Mouse (Mus musculus): ENCODE measurements around the gene Ttc6. TPM values are rescaled to one million over a fixed set of nuclear protein-coding genes. Genes with fewer than 3 reads are reported as not detected.

Gene Ttc6
- polyA plus RNA-seq, 1 experiment from 2014 or later, result 0.15 TPM

GRCm38 (mm10) chr12:57650677-57651076 lies 86.8 kb downstream of the Ttc6 start:
- Histone ChIP-seq H3K27ac (ENCODE audit: low read length) (no peak overlapping the region), H3K27me3 (ENCODE audit: insufficient read depth, low read length) (no peaks in the 10 kb centered on the region), H3K36me3 (ENCODE audit: insufficient read depth, low read length) (no peaks in the 10 kb centered on the region), H3K4me1 (ENCODE audit: insufficient read depth, low read length) (no peaks in the 10 kb centered on the region), H3K4me2 (replicated peaks; ENCODE audit: low read depth, low read length) (no peak overlapping the region), H3K9me3 (ENCODE audit: low read length) (no peaks in the 10 kb centered on the region), H3K9ac (replicated peaks; ENCODE audit: low read length) (no peak overlapping the region), H3K4me3 (ENCODE audit: low read length) (no peak overlapping the region)
- ATAC-seq (ENCODE audit: low FRiP score, low TSS enrichment), result no peak
- WGBS, result 67% methylated on average over 8 of the region's 8 CpGs

GRCm38 (mm10) chr12:57662986-57663674 lies 99.2 kb downstream of the Ttc6 start:
- no peak for ATAC-seq (ENCODE audit: low FRiP score, low TSS enrichment)
- Histone ChIP-seq H3K27me3 (ENCODE audit: insufficient read depth, low read length) (no peaks in the 10 kb centered on the region), H3K36me3 (ENCODE audit: insufficient read depth, low read length) (no peaks in the 10 kb centered on the region), H3K9me3 (ENCODE audit: low read length) (no peaks in the 10 kb centered on the region), H3K4me2 (replicated peaks; ENCODE audit: low read depth, low read length) (no peak overlapping the region), H3K4me1 (ENCODE audit: insufficient read depth, low read length) (no peaks in the 10 kb centered on the region), H3K4me3 (ENCODE audit: low read length) (no peak overlapping the region), H3K9ac (replicated peaks; ENCODE audit: low read length) (no peak overlapping the region), H3K27ac (ENCODE audit: low read length) (no peak overlapping the region)
- WGBS, result 42% methylated on average over 10 of the region's 10 CpGs

- H3K4me2 ChIP-seq (replicated peaks; ENCODE audit: low read depth, low read length), result no peak overlapping the region
- 80% methylated on average over 2 of the region's 2 CpGs for WGBS
- no peak overlapping the region for H3K27ac ChIP-seq (ENCODE audit: low read length)
- H3K36me3 ChIP-seq (ENCODE audit: insufficient read depth, low read length), result no peaks in the 10 kb centered on the region
- no peak overlapping the region for H3K9ac ChIP-seq (replicated peaks; ENCODE audit: low read length)
- H3K4me3 ChIP-seq (ENCODE audit: low read length), result no peak overlapping the region
- no peaks in the 10 kb centered on the region for H3K4me1 ChIP-seq (ENCODE audit: insufficient read depth, low read length)
- H3K9me3 ChIP-seq (ENCODE audit: low read length), result no peaks in the 10 kb centered on the region
- no peaks in the 10 kb centered on the region for H3K27me3 ChIP-seq (ENCODE audit: insufficient read depth, low read length)
- ATAC-seq (ENCODE audit: low FRiP score, low TSS enrichment), result no peak
Observed at GRCm38 (mm10) chr12:57672414-57672813, 108.5 kb downstream of the Ttc6 start.

- Histone ChIP-seq H3K4me2 (replicated peaks; ENCODE audit: low read depth, low read length) (no peak overlapping the region), H3K36me3 (ENCODE audit: insufficient read depth, low read length) (no peaks in the 10 kb centered on the region), H3K4me3 (ENCODE audit: low read length) (no peak overlapping the region), H3K27ac (ENCODE audit: low read length) (no peak overlapping the region), H3K9me3 (ENCODE audit: low read length) (no peaks in the 10 kb centered on the region), H3K9ac (replicated peaks; ENCODE audit: low read length) (no peak overlapping the region), H3K27me3 (ENCODE audit: insufficient read depth, low read length) (no peaks in the 10 kb centered on the region), H3K4me1 (ENCODE audit: insufficient read depth, low read length) (no peaks in the 10 kb centered on the region)
- 51% methylated on average over 9 of the region's 9 CpGs for WGBS
- peak; percentile 69 for ATAC-seq (ENCODE audit: low FRiP score, low TSS enrichment)
Observed at GRCm38 (mm10) chr12:57684967-57685423, 121.1 kb downstream of the Ttc6 start.

GRCm38 (mm10) chr12:57709966-57710365 lies 146.1 kb downstream of the Ttc6 start:
- WGBS, result 97% methylated on average over 1 of the region's 1 CpGs
- no peaks in the 10 kb centered on the region for H3K27me3 ChIP-seq (ENCODE audit: insufficient read depth, low read length)
- no peak overlapping the region for H3K4me3 ChIP-seq (ENCODE audit: low read length)
- no peaks in the 10 kb centered on the region for H3K4me1 ChIP-seq (ENCODE audit: insufficient read depth, low read length)
- no peak overlapping the region for H3K9ac ChIP-seq (replicated peaks; ENCODE audit: low read length)
- no peak overlapping the region for H3K4me2 ChIP-seq (replicated peaks; ENCODE audit: low read depth, low read length)
- no peak for ATAC-seq (ENCODE audit: low FRiP score, low TSS enrichment)
- H3K36me3 ChIP-seq (ENCODE audit: insufficient read depth, low read length), result no peaks in the 10 kb centered on the region
- no peak overlapping the region for H3K27ac ChIP-seq (ENCODE audit: low read length)
- no peaks in the 10 kb centered on the region for H3K9me3 ChIP-seq (ENCODE audit: low read length)

- Histone ChIP-seq H3K4me2 (replicated peaks; ENCODE audit: low read depth, low read length) (no peak overlapping the region), H3K9ac (replicated peaks; ENCODE audit: low read length) (no peak overlapping the region), H3K9me3 (ENCODE audit: low read length) (no peaks in the 10 kb centered on the region), H3K4me1 (ENCODE audit: insufficient read depth, low read length) (no peaks in the 10 kb centered on the region), H3K36me3 (ENCODE audit: insufficient read depth, low read length) (no peaks in the 10 kb centered on the region), H3K4me3 (ENCODE audit: low read length) (no peak overlapping the region), H3K27me3 (ENCODE audit: insufficient read depth, low read length) (no peaks in the 10 kb centered on the region), H3K27ac (ENCODE audit: low read length) (no peak overlapping the region)
- 58% methylated on average over 7 of the region's 7 CpGs for WGBS
- ATAC-seq (ENCODE audit: low FRiP score, low TSS enrichment), result no peak
Observed at GRCm38 (mm10) chr12:57764720-57765119, 200.8 kb downstream of the Ttc6 start.

- Histone ChIP-seq H3K4me1 (ENCODE audit: insufficient read depth, low read length) (no peaks in the 10 kb centered on the region), H3K4me3 (ENCODE audit: low read length) (no peak overlapping the region), H3K4me2 (replicated peaks; ENCODE audit: low read depth, low read length) (0 out of 2 replicates have a peak overlapping the region, but pooled peaks have one; percentile 15), H3K36me3 (ENCODE audit: insufficient read depth, low read length) (no peaks in the 10 kb centered on the region), H3K9me3 (ENCODE audit: low read length) (no peaks in the 10 kb centered on the region), H3K27me3 (ENCODE audit: insufficient read depth, low read length) (no peaks in the 10 kb centered on the region), H3K27ac (ENCODE audit: low read length) (no peak overlapping the region), H3K9ac (replicated peaks; ENCODE audit: low read length) (no peak overlapping the region)
- ATAC-seq (ENCODE audit: low FRiP score, low TSS enrichment), result peak; percentile 90
- 11% methylated on average over 12 of the region's 12 CpGs for WGBS
Observed at GRCm38 (mm10) chr12:57776290-57776997, 212.5 kb downstream of the Ttc6 start.

- no peaks in the 10 kb centered on the region for H3K9me3 ChIP-seq (ENCODE audit: low read length)
- ATAC-seq (ENCODE audit: low FRiP score, low TSS enrichment), result no peak
- no peaks in the 10 kb centered on the region for H3K36me3 ChIP-seq (ENCODE audit: insufficient read depth, low read length)
- no peaks in the 10 kb centered on the region for H3K27me3 ChIP-seq (ENCODE audit: insufficient read depth, low read length)
- H3K4me3 ChIP-seq (ENCODE audit: low read length), result no peak overlapping the region
- H3K27ac ChIP-seq (ENCODE audit: low read length), result no peak overlapping the region
- no peak overlapping the region for H3K9ac ChIP-seq (replicated peaks; ENCODE audit: low read length)
- no peak overlapping the region for H3K4me2 ChIP-seq (replicated peaks; ENCODE audit: low read depth, low read length)
- WGBS, result 80% methylated on average over 5 of the region's 5 CpGs
- H3K4me1 ChIP-seq (ENCODE audit: insufficient read depth, low read length), result no peaks in the 10 kb centered on the region
Observed at GRCm38 (mm10) chr12:57781926-57782325, 218.0 kb downstream of the Ttc6 start.

GRCm38 (mm10) chr12:57787471-57787870 lies 223.6 kb downstream of the Ttc6 start:
- no peaks in the 10 kb centered on the region for H3K27me3 ChIP-seq (ENCODE audit: insufficient read depth, low read length)
- WGBS, result 29% methylated on average over 5 of the region's 5 CpGs
- no peak overlapping the region for H3K4me3 ChIP-seq (ENCODE audit: low read length)
- H3K4me1 ChIP-seq (ENCODE audit: insufficient read depth, low read length), result no peaks in the 10 kb centered on the region
- no peaks in the 10 kb centered on the region for H3K9me3 ChIP-seq (ENCODE audit: low read length)
- H3K36me3 ChIP-seq (ENCODE audit: insufficient read depth, low read length), result no peaks in the 10 kb centered on the region
- H3K4me2 ChIP-seq (replicated peaks; ENCODE audit: low read depth, low read length), result no peak overlapping the region
- no peak overlapping the region for H3K27ac ChIP-seq (ENCODE audit: low read length)
- ATAC-seq (ENCODE audit: low FRiP score, low TSS enrichment), result no peak
- H3K9ac ChIP-seq (replicated peaks; ENCODE audit: low read length), result no peak overlapping the region
